Mouse (Mus musculus) heart, postnatal 4 days (tissue): ENCODE results near the gene Zg16. TPM values are rescaled to one million over a fixed set of nuclear protein-coding genes. Genes with fewer than 3 reads are reported as not detected.
A peak's percentile ranks its signal among the peaks of the same experiment; 100 is the strongest.

Source experiments
- DNase-seq: peaks from one replicate; pipeline ENCODE4 v3.0.0; 2021
- total RNA-seq, 2 experiments: library from RNA; stranded (reverse); gene quantifications; 2 replicates each; pipeline ENCODE4 v1.2.3; 2021

Gene Zg16
- total RNA-seq, 2 experiments from 2014 or later = not detected

DNA sequence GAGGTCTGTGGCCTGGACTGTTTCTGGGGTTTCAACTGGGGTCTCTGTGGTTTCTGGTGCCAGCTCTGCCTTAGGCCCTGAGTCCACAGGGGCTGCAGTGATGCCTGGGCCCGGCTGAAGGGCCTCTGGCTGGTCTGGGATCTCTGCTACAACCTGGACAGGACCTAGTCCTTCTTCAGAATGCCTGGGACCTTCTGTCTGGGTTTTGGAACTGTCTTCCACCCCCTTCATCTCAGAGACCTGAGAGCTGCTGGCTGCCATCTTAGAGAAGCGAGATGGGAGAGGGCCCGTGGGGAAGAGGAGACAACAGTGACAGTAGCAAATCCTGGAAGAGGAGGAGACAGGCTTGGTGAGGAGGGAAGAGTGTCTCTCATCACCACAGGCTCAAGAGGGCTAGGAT is 67.1 kb downstream of the Zg16 start:
- no peak for DNase-seq

DNA sequence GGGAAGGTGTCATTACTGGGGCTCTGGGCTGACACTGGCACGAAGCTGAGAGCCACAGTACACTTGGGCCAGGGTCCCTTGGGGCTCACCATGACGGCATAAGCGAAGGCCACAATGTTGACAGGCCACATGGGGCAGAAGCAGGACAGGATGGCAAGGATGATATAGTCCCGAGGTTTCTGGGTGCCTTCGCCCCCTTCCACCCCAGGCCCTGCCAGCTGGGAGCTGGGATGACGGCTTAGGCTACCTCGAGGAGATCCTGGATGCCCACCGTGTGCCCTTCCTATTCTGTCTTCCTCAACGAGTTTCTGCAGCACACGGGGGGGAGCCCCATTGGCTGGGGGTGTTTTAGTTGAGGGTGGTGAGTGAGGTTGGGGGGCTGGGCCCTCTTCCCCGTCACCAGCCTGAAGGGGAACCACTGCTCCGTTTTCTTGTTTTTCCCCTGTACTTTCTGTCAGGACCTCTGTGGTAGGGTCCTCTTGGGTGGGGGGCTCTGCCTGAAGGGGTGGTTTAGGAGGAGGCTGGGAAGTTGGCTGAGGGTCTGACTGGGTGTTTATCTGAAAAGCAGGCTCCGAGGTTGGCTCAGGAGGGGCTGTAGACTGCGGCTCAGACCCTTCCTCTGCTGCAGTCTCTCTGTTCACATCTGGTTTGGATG is 67.7 kb downstream of the Zg16 start:
- DNase-seq = no peak

DNA sequence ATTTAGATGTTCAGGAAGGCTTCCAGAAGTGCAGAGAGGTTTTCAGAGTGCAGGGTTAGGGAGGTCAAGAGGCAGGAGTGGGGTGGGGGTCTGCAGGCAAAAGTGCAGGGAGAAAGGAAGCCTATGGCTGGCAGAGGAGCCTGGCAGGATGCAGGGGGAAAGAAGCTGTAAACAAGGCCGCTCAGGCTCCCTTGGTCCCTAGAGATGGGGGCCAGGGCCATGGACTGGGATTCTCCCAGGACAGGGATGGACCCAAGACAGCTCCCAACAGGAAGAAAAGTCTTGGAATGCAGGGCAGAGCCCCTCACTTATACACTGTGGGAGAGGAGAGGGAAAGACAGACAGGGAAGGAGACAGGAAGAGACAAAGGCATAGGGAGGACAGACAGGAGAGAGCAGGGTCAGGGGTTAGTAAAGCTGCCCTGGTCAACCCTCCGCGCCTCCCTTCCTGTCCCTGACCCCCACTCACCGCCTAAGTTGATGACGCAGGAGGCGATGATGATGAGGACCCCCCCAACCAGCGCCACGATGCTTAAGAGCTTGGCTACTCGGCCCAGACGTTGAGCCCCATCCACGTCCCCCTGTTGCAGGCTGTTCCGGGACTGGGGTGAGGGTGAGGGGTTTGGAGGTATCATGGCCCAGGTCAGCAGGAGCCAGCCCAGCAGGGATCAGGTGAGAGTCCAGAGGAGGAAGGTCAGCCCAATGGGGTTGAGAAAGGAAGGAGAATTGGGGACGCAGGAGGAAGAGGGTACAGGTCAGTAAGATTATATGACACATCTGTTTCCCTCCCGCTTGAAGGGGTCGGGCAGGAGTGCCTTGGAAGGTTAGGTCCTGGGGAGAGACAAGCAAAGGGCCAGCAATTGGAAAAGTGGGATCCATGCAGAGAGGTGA is 68.5 kb downstream of the Zg16 start:
- DNase-seq = no peak

DNA sequence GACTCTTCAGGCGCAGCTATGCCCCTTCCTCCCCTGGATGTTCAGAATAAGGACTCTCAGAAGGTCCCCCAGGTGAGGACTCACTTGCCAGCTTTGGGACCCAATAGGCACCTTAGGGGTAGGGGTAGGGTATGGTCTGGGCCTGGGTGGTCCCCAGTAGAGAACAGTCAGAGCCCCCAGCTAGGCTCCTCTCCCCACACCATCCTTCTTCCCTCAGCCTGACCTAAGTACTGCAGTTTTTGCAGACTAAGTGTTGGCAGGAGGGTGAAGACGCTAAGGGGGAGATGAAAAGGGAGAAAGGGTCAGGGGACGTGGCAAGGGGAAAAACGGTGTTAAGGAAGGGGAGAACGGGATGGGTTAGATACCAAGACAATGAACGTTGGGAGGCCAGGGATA is 69.2 kb downstream of the Zg16 start:
- DNase-seq = no peak

DNA sequence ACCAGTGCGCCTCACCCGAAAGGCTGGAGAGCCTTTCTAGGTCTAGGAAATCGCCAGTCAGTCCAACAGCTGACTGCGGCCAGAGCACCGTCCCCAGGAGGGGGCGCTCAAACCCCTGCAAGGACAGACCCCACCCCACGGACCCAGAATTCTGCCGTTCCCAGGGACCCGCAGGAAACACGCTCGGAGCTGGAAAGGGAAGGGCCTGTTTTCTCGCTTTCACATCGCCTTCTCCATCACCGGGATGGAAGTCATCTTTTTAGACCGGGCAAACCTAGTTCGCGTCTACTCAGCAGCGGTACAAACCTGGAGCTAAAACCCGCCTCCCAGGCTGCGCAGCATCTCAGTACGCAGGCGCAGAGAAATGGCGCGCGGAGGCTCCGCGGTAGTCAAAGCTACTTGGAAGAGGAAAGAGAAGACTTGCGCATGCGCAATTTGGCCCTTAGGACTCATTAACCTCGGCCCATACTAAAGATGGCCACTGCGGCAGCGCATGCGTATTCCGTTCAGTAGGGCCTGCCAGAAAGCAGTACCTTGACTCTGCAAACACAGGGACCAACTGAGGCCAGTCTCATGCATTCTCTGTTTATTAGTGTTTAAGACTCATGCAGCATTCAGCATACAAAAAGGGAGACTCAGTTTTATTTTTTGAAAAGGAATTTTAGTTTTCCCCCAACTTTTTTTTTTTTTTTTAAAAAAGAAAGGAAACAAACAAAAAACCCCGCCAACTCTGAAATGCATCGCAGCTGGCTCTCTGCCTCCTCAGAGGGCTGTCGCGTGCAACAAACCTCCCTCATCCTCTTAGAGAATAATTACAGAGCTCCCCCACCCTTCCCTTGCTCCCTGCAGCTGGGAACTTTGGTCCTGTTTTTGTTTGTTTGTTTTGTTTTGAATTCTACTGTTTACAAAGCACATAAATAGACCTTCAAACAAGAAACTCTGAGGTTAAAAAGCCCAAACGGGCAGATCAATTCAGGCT is 69.9 kb downstream of the Zg16 start, which contains the start of gene Pagr1a:
Pagr1a (minus strand) TSS at position 382 of the 979 bp plus-strand sequence.
- peak; percentile 98 for DNase-seq

DNA sequence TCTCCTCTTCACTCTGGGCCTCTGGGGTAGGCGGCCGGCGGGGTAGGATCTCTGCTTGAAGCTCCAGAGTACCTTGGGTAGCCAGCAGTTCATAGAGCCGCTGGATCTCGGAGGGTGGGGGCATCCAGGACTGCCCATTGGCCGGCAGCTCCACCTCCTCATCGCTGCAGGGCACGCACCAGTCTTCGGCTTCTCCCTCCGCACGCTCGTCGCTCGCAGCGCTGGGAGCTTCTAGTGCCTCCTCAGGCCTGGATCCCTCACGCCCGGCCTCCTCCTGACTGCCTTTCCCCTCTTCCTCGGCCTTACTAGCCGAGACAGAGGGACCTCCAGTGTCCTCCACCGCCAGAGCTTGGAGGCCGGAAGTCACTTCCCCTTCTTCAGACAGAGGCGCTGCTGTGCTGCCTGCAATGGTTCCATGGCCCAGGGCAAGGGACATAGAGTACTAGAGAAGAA is 70.6 kb downstream of the Zg16 start:
- peak; percentile 64 for DNase-seq

DNA sequence TGATC is 70.8 kb downstream of the Zg16 start, which contains the start of gene Pagr1b:
Pagr1b (minus strand) TSS at position 4 of the 5 bp plus-strand sequence.
- DNase-seq = no peak

DNA sequence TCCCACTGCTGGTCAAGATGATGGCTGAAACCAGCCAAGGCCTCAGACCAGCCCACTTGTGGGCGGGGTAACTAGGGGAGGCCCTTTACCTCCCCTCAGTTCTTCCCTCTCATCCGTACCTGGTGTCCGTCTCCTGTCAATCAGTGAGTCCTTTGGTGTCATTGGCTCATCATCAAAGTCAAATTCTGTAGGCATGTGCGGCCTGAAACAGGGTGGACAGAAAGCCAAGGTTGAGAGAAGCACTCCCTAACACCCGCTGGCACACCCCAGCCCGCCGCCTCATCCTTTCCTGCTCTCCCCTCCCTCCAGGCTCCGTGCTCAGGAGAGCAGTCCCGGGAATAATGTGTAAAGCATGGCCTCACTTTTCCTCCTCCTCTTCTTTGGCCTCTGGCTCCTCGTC is 71.0 kb downstream of the Zg16 start:
- peak; percentile 43 for DNase-seq

DNA sequence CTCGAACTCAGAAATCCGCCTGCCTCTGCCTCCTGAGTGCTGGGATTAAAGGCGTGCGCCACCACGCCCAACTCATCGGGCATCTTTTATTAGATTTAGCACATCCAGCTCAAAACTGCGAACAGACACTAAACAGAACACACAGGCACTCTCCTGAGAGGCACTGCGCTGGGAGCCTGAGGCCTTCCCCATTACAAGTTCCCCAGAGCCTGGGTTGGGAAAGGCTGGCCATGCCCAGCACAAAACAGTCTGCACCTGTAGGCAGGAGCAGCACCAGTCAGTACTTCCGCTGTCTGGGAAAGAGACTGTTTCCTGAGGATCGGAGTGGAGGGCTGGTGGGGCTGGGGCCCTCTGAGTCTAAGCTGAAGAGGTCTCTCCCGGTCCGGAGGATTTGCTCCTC is 72.1 kb downstream of the Zg16 start:
- DNase-seq = no peak

DNA sequence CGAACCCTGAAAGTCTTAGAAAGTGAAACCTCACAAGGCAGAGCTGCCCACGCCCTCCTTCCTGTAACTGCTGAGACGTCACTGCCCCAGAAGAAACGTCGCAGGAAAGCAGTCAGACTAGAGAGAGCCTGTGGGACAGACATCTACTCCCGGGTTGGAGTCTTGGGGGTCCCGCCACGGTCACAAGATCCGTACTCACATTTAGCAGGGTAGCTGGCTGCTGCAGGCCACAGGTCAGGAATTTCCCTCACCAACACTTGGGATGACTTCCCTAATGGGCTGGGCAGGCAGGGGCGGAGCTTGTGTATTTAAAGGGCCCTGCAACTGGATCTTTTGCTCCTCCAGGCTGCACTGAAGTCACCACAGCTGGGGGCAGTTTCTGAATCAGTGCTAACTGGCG is 72.8 kb downstream of the Zg16 start, which contains the start of gene Mvp:
Mvp (minus strand) TSS at position 302 of the 400 bp plus-strand sequence.
- DNase-seq = peak; percentile 72

DNA sequence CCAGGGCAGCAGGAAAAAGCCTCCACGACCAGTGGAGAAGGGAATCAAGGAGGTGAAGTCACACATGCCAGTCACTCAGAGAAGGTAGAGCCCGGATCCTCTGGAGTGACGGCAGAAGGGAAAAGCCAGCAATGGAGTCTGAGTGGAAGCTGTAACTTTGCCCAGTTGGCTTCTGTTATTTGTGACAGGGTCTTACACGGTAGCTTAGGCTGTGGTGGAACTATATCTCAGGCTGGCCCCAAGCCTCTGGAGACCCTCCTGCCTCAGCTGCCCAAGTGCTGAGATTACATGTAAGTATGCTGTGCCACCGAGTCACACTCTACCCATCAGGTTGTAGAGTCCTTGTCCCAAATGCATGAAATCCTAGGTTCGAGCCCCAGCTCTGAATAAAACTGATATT is 73.7 kb downstream of the Zg16 start:
- no peak for DNase-seq

DNA sequence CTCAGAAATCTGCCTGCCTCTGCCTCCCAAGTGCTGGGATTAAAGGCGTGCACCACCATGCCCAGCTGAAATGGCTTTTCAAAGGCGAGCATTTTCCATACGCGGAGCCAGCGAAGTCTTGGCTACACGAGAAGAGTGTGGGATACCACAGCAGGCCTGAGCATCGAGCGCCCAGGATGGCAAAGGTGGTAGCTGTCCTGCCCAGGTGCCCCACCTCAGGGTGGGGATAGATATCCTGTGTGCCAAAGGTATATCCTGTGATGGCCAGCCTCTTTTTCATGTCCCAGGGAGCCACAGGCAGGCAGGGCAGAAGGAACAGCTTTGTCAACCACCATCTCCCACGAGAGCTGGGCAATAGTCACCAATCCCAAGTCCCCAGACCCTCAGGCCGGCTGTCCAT is 74.3 kb downstream of the Zg16 start:
- DNase-seq = no peak

DNA sequence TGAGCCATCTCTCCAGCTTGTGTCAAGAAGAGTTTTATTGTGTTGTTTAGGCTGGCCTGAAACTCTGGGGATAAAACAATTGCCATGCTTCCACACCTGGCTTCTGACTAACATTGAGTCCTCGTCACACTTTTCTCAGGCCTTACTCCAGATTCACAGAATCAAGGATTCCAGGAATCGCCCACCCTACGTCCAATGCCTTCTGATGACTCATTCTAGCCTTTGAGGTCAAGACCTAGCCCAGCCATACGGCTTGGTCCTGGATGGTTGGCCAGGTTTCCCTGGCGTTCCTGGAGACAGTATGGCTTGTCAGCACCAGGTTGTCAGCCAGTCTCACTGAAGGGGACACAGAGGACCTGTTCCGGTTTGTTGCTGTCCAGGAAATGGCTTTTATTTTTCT is 74.8 kb downstream of the Zg16 start:
- DNase-seq = no peak

DNA sequence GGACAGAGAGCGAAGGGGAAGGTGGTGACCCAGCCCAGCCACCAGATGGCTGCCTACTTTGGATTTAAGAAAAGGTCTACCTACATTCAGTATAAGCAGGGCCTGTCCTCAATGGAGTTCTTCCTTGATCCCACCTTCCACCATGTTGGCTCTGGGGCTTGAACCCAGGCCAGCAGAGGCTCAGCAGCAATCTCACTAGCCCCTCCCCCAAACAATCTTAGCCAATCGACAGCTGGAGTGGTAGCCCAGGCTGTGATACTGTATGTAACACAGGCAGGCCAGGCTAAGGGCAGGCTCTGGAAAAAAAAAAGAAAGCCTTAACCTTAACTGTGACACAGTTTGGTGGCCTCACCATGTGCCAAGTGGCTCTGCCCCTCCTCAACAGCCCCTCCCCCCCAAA is 75.4 kb downstream of the Zg16 start:
- no peak for DNase-seq

DNA sequence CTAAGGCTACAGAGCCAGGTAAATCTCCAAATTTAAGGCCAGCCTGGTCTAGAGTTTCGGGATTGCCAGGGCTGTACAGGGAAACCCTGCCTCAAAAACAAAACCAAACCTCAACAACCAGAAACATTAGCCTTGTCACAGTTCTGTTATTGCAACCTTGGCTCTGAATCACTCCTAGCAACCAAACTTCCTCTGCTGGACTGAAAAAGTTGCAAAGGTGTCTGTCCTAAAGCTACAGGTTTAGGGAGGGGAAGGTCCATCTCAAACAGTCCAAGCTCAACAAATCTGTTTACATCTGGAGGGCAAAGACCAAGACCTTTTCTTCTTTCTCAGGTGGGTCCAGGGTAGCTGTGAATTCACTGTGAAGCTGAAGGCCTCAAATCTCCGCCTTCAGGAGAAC is 76.1 kb downstream of the Zg16 start:
- DNase-seq = no peak

DNA sequence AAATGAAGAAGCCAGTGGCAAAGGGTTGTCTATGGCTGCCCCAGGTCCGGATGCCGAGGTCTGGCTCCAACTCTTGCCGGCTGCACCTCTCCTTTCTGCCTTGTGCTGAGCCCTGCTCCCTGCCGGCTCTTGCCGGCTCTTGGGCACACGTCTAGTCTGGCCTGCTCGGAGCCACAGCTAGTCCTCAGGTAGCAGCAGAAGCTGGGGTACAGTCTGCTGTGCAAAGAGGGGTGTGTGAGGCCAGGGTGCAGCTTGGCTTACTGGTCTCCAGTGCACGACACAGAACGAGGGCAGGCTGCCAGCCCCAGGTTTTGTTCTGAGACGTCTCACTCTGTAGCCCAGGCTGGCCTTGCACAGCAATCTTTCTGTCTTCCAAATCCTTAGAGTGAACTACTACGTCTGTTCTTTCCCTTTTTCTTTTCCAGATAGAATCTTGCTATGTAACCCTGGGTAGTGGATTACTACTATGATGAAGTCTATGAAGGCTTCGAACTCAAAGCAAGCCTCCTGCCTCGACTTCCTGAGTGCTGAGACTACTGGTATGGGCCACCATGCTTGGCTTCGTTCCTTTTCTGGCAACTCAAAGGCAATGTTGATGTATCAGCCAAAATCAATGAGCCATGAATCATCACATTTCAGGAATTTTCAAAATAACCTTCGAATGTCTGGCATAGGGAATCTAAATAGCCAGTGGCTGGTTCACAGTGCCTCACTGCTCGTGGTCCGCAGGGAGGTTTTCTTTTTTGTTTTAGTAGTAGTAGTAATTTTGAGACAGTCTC is 77.6 kb downstream of the Zg16 start:
- no peak for DNase-seq

DNA sequence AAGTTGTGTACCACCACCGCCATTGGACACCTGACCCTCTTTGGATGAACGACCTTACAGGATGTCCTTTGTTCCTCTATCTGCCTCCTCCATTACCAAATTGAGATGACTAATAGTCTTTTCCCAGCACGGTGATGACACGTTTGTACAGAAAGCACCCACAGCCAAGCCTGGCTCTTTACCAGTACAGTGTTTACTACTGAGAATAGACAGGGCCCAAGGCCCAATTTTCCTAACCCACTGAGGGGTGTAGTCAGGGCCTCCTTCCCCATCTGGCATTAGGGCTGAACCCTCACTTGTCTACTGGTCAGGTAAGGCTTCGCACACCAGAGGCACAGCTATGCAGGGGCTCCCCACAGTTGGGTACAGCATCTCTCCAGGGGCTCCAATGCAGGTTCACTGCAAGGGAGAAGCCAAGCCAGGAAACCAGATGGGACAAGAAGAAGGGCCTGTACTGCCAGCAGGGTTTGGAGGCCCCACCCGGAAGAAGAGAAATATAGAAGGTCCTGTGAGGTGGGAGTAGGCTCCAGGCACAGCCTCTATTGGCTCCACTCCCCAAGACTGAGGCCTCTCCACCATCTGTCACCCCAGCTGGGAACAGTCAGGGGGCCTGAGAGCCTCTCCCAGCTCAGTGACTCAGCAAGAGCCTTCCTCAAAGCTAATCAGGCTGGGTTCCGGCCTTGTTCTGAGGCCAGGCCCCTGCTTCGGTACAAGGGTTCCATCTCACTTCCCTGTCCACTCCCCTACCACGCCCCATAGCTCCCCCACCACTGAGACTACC is 78.7 kb downstream of the Zg16 start:
- DNase-seq = peak; percentile 77

DNA sequence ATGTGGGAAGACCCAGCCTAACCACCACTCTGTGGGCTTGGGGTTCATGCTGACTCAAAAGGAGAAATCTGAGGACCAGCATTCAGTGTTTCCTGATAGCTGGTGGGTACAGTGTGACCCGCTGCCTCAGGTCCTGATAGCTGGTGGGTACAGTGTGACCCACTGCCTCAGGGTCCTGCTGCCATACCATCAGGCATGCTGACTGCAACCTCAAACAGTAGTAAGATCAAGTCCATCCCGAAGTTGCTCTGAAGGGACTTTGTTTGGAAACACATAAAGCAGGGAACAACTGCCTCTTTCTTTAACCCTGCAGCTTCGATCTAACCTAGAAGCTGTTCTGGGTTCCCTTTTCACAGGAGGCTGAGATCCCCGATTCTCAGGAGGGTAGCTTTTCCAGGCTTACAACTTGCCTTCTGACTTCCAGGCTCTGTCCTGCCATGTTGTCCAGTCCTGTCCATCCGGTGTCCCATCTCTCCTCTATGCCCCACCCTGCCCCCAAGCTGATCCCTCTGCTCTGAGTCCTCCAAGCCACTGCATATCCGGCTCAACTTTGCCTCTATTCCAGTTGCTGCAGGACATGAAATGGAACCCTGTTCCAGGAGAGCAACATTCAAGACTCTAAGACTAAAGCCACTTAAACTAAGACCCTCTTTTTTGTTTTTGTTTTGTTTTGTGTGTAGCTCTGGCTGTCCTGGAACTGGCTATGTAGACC is 79.7 kb downstream of the Zg16 start:
- DNase-seq = no peak

DNA sequence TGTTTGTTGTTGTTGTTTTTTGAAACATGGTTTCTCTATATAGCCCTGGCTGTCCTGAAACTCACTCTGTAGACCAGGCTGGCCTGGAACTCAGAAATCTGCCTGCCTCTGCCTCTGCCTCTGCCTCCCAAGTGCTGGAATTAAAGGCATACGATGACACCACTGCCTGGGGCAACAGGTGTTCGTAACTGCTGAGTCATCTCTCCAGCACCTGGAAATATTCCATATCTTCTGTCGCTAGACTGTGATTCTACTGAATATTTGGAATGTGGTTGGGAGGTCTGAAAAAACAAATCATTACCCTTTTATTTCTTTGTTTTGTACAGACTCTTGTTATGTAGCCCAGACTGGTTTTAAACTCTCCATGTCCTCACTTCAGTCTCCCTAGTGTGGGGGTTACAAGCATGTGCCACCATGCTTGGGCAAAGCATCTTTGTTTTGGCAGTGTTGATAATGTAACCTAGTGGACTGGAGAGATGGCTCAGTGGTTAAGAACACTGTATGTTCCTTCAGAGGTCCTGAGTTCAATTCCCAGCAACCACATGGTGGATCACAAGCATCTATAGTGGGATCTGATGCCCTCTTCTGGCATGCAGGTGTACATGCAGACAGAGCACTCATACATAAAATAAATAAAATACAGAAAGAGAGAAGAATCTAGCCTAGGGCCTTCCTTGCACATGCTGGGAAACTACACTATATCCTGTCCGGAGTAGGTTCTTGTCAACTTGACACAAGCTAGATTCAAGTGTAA is 82.8 kb downstream of the Zg16 start:
- no peak for DNase-seq

DNA sequence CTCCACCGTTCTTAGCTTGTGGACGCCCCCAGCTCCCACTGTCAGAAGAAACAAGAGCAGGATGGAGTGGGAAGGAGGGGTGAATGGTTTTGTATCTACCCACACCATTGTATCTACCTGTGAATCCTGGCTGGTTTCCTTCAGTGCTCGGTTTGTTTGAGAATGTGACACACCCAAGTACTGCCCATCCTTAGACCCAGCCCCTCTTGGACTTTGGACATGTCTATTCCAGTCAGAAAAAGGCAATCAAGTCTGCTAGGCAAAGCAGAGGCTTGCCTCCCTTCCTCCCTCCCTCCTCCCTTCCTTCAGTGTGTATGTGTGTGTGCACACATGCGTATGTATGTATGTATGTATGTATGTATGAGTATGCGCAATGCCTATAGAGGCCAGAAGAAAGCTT is 83.5 kb downstream of the Zg16 start:
- DNase-seq = no peak
